Mouse (Mus musculus): ENCODE measurements around the gene Slc36a3.

Slc36a3 gene

DNA sequence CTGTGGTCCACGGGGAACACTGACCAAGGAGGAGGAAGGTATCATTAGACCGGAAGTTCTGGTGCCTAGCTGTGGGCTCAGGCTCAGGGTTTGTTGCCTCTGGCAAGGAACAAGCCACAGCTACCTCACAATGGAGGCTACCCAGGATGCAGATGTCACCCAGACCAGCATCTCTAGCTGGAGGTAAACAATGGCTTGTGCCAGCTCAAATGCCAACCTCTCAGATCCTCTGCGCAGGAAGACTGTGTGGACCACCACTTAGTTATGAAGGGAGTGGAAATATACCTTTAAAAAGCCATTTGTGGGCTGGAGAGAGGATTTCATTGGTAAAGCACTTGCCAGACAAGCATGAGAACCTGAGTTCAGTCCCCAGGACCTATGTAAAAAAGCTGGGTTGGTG is at the start of gene Slc36a3:
Gene Slc36a3 (minus strand): TSS at position 101 of the 400 bp plus-strand sequence.
- no peak for DNase-seq

DNA sequence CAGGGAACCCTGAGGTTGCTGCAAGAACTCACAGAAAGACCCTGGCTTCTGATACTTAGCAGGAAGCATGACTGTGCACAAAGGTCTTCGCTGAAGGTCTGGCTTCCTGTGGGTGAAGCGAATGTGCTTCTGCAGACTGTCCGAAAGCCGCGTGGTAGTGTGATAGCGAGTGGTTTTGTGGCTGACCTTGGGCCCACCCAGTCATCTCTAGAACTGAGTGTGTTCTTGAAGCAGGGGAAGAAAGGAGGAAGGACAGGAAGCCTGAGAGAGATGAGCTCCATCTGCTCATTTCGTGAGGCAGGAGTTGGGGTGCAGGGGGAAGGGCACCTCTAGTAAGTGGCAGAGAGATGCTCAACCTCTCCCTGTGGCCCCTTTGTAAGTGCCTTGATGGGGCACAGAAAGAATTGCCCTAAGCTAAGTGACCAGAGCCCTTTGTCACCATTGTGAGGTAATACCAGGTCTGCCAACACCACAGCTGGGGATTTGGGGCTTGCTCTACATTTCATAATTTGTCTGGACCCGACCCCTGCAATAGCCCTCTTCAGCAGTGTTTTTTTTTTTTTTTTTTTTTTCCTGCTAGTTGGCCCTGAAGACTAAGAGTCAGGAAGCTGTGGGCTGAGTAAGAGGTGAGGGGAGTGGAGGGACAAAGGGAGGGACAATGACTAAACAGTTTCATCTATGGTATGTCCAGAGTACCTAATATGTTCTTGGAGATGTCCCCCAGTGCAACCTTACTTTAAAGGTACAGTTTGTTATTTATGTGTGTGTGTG is 46.4 kb upstream of the Slc36a3 start:
- no peak for DNase-seq

DNA sequence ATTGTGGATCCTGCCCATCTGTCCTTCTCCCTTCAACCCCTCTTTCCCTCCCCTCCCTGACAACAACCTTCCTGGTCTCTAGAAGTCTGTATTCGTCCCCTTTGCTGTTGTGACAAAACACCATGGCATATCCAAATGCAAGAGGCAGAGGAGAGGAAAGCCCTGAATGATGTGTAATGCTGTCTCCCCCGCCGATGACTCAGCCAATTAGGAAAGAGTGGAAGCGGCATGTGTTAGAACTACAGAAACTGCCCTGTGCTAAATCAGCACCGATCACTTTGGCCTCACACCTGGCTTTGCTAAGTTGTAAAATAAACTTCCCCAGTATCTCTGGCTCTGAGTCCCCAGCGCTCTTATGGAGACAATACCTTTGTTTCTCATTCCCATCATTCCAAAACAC is 45.6 kb upstream of the Slc36a3 start:
- no peak for DNase-seq

DNA sequence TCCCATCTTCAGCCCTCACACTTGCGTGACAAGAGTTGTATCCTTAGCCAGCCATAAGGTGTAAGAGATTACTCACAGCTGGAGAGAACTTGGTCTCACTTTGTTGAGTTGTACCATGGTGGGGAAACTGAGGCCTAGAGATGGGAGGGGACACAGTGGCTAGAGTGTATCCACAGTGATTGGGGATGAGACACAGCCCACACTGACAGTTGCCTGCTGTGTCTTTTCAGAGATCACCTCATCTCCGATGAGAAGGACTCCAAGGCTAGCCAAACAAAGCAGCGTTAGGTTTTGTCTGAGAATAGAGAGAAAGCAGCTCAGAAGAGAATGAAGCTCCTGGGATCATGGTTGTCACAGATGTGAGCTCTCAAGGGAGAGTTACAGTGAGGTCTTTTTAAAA is 38.7 kb upstream of the Slc36a3 start:
- no peak for DNase-seq

DNA sequence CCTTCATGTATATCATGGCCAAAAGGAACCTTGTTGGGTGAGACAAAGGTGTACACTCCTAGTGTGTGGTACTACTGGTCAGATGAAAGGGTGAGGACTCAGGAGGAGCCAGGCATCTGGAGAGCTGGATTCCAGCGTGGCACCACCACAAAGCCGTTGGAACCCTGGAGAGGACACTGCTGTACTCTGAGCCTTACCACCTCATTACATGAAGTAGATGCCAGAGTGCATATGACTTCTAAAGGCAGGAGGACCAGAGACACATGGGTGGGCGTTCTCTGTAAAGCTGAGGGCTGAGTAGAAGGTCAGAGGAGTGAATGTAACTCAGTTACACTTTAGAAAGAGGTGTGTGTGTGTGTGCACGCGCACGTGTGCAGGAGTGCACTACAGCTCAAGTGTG is 36.3 kb upstream of the Slc36a3 start:
- no peak for DNase-seq

DNA sequence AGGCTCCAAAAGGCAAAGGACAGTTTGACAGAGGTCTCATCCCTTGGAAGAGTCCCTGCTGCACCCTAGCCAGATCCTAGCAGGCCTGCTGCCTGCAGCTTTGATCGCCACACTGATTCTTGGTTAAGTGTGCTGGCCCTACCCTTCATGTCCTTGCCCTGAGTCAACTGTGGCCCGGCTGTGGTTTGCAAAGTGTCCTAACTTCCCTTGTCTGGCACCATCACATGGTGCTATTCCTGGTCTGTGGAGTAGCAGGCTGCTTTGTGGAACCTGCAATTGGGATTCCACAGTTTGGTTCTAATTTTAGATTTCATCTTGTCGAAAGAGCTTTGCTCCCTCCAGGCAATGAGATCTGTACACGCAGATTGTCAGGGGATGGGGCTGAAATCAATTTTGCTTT is 35.8 kb upstream of the Slc36a3 start:
- DNase-seq: no peak

DNA sequence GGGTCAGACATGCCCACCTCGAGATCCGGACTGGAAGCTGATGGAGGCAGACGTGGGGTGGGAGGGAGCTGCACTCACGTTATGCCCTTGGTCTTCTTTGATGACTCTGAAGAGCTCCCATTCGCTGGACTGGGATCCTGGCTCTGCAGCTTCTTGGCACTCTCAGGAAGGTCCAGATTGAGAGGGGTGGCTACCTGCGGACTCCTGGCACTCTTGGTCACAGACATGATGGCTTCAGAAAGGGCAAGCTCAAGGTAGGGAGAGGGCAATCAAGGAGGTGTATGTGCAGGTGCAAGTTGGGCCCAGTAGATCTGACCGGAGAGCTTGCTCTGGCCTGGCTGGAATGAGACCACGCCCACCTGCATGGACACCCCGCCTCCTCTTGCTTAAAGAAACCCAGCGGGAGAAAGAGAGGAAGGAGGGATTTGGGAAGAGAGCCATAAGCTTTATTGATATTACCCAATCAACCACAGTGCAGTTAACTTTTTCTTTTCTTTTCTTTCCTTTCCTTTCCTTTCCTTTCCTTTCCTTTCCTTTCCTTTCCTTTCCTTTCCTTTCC is 33.3 kb upstream of the Slc36a3 start, which contains the start of gene Slc36a2:
Gene Slc36a2 (minus strand): TSS at position 345 of the 559 bp plus-strand sequence.
- peak; percentile 85 to 90 for DNase-seq

DNA sequence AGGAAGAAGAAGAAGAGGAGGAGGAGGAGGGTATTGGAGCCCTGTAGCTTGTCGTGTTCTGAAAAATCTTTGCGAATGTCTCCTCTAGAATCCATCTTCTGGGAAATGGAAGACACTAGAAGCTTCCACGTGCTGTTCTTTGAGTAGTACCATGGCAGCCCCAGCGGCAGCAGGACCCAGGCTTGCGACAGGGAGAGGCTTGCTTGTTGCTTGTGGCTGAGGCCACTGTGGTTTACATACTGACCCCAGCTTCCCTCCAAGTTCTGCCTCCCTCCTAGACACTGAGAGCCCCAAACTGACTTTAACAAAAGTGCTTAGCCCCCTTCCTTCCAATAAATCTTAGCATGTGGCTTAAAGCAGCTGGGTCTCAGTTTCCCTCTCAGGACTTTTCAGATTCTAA is 32.7 kb upstream of the Slc36a3 start:
- no peak for DNase-seq

DNA sequence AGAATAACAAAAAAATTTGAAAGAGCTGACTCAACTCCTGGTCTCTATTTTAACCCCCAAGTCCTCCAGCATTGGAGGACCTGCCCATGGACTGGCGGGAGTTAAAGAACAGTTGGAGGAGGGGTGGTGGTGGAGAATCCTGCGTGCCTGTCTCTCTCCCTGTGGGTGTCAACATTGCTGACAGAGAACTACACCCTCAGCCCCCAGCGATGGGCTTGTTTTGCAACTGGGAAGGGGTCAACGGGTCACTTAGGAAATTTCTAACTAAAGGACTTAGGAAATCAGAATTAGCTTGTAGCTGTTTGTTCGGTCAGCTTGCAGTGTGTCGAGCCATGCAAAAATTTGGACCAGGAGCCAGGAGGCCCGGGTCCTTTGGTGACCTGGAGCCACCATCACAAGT is 31.6 kb upstream of the Slc36a3 start:
- no peak for DNase-seq

DNA sequence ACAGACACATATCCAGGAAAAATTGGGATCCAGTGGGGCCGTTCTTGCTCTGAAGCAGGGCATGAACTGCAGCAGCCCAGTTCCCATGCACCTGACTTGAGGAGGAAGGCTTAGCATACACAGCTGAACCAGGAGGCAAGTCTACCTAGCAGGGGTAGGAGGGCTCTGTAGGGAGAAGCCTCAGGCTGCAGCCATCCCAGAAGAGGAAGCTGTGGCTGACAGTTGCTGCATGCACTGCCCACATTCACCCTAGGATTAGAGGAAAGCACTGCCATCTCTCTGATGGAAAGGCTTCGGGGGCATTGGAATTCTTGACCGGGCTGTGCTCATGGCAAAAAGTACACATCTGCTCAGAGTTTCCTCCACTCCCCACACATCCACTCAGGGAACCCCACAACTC is 28.3 kb upstream of the Slc36a3 start:
- DNase-seq: no peak

DNA sequence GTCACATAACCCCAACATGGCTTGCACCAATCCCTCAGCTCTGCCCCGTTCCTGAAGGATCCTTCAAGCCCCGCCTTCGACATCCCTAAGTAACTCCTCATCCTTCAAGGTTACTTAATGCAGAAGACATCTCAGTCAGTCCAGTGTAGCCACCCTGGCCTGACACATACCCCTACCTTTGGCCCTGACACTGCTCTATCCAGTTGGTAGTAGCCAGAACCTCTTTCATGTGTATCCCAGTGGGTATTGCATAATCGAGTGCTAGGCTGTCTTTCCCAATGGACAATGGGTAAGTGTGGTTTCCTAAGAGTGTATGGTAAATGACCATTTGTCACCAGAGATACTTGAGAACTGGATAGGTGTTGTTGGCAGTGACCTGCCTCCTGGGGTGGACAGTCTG is 27.3 kb upstream of the Slc36a3 start:
- DNase-seq: no peak

DNA sequence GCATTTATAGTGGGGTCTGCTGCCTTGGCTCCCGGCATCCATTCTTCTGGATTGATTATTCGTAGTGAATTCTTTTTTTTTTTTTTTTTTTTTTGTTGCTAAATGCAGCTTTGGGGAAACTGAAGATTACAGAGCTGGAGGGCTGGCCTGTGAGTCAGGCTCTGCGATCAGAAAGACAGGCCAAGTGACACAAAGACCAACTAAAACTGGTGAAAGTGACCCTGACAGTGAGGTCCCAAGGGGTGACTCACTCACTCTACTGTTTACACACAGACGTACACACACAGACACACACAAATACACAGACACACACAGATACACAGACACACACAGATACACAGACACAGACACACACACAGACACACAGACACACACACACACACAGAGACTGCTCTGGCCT is 19.0 kb upstream of the Slc36a3 start:
- no peak for DNase-seq

DNA sequence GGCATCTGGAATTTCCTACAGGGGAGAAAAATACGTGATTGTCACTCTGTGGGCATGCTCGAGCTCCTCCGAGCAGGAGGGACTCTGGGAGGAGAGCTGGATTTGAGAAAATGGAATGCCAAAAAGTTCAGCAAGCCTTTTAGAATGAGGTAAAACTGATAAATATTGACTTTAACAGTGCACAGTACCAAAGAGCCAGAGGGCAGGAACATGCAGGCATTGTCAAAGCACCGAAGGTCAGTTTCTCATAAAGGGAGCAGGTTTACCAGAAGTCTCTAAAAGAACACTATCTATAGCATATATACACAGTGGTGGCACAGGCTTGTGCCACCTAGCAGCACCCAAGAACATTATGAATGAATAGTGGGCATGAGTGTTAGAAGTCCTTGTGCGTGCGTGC is 17.4 kb upstream of the Slc36a3 start:
- no peak for DNase-seq

DNA sequence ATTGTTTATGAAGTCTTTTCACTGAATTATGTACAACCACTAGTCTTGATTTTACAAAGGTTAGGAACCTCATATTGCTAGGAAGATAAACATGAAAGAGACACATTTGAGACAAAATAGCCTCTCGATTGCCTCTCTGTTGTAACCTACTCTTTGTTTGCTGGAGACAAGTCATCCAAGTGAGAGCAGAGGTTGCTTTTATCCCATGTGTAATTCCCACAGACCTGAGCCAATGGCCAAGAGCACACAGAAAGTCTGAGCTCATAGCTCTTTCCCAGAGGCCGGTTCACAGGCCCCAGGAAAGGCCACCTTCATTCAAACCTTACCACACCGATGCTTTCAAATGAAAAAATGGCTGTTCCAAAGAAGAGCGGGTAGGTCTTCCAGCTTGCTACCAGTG is 17.0 kb upstream of the Slc36a3 start:
- no peak for DNase-seq

DNA sequence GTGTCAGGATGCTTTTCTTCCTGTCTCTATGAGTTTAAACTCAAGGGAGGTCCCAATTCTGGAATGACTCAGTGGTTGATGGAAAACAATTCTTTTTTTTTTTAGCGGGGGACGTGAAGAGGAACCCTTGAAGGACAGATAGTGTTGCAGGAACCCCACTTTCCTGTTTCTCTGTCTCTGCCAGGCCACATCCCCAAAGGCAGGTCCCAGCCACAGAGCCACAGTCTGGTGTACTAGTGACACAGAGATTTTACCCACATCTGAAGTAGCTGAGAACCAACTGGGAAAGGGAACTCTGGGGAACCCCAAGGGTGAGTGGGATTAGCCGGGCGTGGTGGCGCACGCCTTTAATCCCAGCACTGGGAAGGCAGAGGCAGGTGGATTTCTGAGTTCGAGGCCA is 14.2 kb upstream of the Slc36a3 start:
- DNase-seq: no peak

DNA sequence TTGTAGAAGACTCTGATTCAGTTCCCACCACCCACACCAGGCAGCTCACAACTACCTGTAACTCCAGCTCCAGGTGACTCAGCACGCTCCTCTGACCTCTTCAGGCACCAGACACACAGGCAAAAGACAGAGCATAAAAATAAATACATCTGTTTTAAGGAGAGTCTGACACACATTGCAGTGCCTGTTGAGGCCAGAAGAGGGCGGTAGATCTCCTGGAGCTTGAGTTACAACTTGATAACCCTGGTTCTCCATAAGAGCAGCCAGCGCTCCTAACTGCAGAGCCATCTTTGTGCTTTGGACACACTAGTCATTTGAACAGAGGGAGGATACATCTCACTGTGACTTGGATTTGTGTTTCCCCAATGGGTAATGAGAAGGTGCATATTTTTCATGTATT is 13.2 kb upstream of the Slc36a3 start:
- peak; percentile 61 to 73 for DNase-seq

DNA sequence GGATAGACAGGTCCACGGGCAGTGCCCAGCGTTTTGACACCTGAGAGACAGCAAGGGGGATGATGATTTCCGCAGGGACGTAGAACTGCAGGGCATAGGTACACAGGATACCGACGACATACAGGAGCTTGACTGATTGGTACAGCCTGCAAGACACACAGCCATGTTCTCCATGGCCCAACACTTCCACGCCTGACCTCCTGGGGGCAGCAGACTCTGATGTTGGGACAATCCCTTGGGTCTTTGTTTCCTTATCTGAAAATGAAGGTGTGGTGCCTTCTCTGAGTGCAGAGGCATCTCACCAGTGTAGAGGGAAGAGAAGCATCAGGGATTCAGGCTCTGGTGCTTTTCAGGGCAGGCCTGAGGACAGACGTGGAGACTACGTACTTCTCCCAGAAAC is 11.2 kb upstream of the Slc36a3 start:
- DNase-seq: peak; percentile 70 to 75

DNA sequence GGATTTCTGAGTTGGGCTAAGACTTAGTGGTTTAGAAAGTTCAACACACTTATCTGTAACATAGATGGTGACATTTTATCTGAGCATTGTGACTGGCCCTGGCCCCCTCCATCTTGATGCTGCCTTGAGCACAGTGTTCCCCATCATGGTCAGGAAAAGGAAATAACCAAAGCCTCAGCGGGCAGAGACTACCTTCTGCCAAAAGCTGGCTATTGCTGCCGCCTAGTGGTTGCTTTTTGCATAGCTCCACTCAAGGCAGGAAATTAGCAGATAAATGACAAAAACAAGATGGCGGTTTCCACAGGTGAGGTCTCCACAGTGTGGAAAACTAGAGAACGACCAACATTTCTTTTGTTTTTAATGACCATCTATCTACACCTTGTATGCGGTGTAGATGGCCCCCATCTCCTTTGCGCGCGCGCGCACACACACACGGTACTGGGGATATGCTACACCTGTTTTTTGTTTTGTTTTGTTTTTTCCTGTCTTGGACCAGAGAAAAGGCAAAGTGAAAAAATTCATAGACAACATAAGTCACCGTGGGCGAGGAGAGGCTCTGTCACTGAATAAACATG is 7.4 kb upstream of the Slc36a3 start:
- peak; percentile 91 to 95 for DNase-seq

DNA sequence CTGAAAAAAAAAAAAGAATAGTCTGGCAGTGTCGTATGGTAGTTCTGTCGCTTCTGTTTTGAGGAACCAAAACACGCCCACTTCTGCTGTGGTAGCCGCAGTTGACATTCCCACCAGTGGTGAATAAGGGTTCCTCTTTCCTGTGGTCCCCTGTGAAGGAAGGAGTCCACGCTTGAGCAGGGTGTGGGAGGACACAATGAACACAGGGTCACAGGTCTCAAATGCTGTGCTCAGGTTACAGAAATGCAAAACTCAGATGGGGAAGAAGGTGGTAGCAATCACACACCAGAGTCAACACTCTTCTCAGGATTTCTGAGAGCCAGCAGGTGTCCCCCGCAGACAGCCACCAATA is 3.5 kb upstream of the Slc36a3 start:
- DNase-seq: no peak

DNA sequence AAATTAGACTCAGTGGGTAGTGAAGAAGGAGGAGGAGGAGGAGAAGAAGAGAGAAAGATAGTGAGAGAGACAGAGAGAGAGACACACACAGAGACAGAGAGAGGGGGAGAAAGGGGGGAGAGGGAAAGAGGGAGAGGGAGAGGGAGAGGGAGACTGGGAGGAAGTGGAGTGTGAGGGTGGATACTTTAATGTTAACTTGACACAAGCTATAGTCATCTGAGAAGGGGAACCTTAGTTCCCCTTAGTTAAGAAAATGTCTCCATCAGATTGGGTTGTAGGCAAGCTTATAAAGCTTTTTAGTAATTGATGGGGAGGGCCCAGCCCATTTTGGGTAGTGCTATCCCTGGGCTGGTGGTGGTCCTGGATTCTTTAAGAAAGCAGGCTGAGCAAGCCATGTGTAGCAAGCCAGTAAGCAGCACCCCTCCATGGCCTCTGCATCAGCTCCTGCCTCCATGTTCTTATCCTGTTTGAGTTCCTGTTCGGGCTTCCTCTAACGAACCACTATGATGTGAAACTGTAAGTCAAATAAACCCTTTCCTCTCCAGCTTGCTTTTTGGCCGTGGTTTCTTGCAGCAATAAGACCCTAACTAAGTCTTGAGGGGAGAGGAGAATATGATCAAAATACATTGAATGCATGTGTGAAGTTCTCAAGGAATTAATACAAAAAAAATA is 3.0 kb upstream of the Slc36a3 start:
- no peak for DNase-seq

DNA sequence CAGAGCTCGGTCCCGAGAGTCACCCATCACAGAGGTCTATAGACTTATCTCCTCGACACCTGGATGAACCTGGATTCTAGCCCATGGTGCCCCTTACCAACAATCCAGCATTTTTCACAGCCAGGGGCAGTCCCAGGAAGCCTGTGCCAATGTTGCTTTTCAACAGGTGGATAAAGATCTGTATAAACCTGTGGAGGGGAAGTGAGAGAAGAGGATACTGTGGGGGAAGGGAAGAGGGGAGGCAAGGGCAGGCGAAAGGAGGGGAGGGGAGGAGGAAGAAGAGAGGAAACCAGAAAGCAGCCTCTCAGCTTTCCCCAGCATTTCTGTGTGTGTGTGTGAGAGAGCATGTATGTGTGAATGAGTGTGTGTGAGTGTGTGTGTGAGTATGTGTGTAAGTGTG is 3.0 kb downstream of the Slc36a3 start:
- no peak for DNase-seq

DNA sequence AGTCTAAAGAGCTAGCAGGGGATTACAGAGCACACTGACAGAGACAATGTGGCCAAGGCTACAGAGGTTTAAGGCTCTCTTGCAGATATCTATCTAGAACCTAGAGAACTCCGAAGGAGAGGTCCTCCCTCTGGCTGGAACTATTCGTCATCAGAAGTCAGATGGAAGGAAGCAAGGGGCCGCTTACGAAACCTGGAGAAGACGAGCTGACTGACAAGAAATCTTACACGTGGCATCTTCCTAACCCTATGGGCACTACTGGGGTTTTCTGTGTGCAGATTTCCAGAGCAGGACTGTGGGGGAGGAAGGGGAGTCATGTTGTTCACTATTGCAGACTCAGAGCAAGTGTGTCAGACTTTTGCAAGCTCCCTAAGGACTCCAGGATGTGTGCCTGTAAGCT is 4.1 kb downstream of the Slc36a3 start:
- no peak for DNase-seq

DNA sequence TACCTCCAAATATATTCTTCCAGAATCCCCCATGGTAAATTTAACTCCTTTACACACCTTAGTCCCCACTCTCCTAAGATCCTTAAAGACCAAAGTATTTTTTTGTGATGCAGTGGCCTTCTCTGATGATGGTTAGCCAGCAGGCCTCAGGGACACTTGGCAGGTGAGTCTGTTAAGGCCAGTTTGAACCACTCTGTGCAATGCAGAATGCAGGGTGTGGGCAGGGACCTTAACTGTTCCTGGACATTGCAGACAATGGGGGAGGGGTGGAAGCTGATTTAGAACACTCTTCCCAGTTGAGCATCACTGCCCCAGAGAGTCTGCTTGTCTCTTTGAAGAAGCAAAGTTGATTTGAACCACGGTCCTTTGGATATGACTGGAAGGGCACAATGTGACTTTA is 4.7 kb downstream of the Slc36a3 start:
- no peak for DNase-seq

DNA sequence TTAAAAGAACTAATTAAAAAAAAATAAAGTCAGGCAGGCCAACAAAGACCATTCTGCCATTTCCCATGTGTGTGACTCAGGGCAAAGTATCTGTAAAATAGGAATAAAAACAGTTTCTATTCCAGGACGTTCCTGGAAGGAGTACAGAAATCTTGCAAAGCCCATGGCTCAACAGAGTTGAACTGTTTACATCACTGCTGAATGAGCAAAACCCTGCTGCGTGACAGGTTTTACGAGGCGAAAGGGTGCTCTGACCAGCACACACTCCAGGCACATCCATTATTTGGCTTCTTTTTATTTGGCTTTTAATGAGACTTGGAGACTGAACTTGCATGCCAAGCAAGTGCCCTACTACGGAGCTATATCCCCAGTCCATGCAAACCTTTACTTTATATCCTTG is 7.5 kb downstream of the Slc36a3 start:
- DNase-seq: no peak

All from cerebellum, postnatal 10 days (tissue).